Mouse (Mus musculus) stomach, embryonic 14.5 days (tissue): Measurements from ENCODE around the gene Gm49776. TPM values are rescaled to one million over a fixed set of nuclear protein-coding genes. Genes with fewer than 3 reads are reported as not detected.
"Not testable (repeated sequence)": the region's sequence is repeated elsewhere in the genome, so short reads cannot be mapped to it uniquely, and the experiment has no call there.

Experiments
- ATAC-seq: fragments of 200-750 bp; cut with Nextera tagmentation; 2 replicates; pipeline ENCODE4 v1.8.0; 2017; ENCODE audit warnings: low read depth, moderate TSS enrichment; ENCODE audit not compliant: insufficient number of reproducible peaks, insufficient read depth, low FRiP score
- H3K27ac ChIP-seq: fragments of 300-500 bp; sonication (generic); 2 replicates; pipeline ENCODE4 v1.5.1; 2014; ENCODE audit warnings: mild to moderate bottlenecking, low read length, moderate library complexity, mixed read lengths
- H3K27me3 ChIP-seq: fragments of 300-500 bp; sonication (generic); 2 replicates; pipeline ENCODE4 v1.6.1; 2014; ENCODE audit warnings: low read length, control low read depth, mixed read lengths; ENCODE audit not compliant: control insufficient read depth, insufficient read depth
- H3K36me3 ChIP-seq: fragments of 300-500 bp; sonication (generic); 2 replicates; pipeline ENCODE4 v1.6.1; 2014; ENCODE audit warnings: mild to moderate bottlenecking, control low read depth, low read length, moderate library complexity, mixed read lengths; ENCODE audit not compliant: control insufficient read depth, insufficient read depth
- H3K4me1 ChIP-seq: fragments of 300-500 bp; sonication (generic); 2 replicates; pipeline ENCODE4 v1.6.1; 2014; ENCODE audit warnings: low read length, control low read depth, mixed read lengths; ENCODE audit not compliant: control insufficient read depth, insufficient read depth
- H3K4me2 ChIP-seq: fragments of 300-500 bp; sonication (generic); replicated peaks from 2 replicates; pipeline ENCODE4 v1.6.1; 2014; ENCODE audit warnings: low read depth, low read length, control low read depth
- H3K4me3 ChIP-seq: fragments of 300-500 bp; sonication (generic); 2 replicates; pipeline ENCODE4 v1.5.1; 2014; ENCODE audit warnings: low read depth, low read length, control low read depth
- H3K9ac ChIP-seq: fragments of 300-500 bp; sonication (generic); replicated peaks from 2 replicates; pipeline ENCODE4 v1.6.1; 2014; ENCODE audit warnings: low read depth, mild to moderate bottlenecking, control low read depth, low read length, moderate library complexity, mixed read lengths
- H3K9me3 ChIP-seq: fragments of 300-500 bp; sonication (generic); 2 replicates; pipeline ENCODE4 v1.6.1; 2016; ENCODE audit warnings: low read depth, low read length, control low read depth; ENCODE audit not compliant: control insufficient read depth
- WGBS: fragments of 180-500 bp; shearing (Covaris S2); extraction: QIAGEN DNeasy Blood & Tissue Kit; methylation state at CpG from one replicate; pipeline ENCODE4 v1.1.7; 2014; 5-methylcytosine and 5-hydroxymethylcytosine counted together
- polyA plus RNA-seq: library from polyadenylated mRNA; unstranded; fragments of >200 nt; fragmentation: Nextera tagmentation; extraction: Ambion mirVana; gene quantifications from 2 replicates; pipeline ENCODE4 v1.2.1, GENCODE M21; 2014

Gm49776 gene
- polyA plus RNA-seq, 1 experiment from 2014 or later: not detected

DNA sequence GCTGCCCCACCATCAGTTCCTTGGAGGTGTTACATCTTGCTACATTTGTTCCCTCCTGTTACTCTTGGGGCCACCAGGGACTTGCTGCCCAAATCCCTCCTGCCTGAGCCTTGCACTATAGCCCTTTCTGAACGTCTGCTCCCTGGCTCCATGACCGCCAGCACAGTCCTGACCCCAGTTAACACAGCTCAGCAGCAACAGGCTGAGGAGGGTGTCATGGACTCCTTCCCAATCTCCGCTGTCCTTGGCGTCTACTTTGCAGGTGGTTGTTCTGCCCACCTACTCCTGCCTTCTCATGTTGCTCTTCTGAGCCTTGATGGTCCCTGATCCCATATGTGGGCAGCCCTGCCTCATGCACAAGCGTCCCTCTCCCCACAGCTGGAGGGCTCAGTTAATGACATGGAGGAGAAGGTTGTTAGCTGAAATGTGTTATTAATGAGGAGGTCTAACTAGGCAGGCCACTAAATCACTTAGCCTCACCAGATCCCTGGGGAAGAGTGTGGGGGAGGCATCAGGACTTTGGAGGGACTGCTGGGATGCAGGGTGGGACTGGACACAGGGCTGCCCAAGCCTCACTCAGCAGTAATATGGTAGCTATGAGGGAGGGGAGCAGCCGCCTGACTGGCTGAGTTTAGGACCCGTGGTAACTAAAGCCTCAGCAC is 54.6 kb downstream of the Gm49776 start:
- 55% methylated on average over 7 of the region's 7 CpGs for WGBS
- Histone ChIP-seq H3K9ac (no peak overlapping the region), H3K27me3 (no peaks in the 10 kb centered on the region)

DNA sequence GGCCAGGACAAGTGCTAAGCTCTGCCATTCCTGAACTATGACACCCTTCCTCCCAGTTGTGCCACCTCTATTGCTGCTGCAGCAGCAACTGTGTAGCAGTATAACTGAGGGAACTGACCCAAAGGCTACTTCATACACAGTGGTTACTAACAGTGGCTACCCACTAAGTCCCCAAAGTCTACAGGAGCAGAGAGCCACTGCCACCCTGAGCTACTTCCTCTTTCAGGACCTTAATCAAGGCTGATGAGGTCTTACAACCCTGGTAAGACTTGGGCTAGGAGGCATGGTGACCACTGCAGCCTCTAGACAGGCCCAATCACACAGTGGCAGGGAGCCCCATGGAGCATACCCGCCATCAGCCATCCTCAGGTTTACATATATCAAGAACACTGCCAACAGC is 56.1 kb downstream of the Gm49776 start:
- Histone ChIP-seq H3K4me1 (0 out of 2 replicates have a peak, but pooled peaks cover 3% of the 10 kb centered on the region), H3K36me3 (no peaks in the 10 kb centered on the region), H3K9me3 (no peaks in the 10 kb centered on the region), H3K27me3 (no peaks in the 10 kb centered on the region), H3K27ac (no peak overlapping the region), H3K4me3 (no peak overlapping the region), H3K9ac (no peak overlapping the region), H3K4me2 (no peak overlapping the region)
- no peak for ATAC-seq
- 79% methylated on average over 1 of the region's 1 CpGs for WGBS

More for the DNA sequence above, 54.6 kb downstream of the Gm49776 start:
- H3K4me1 ChIP-seq: 0 out of 2 replicates have a peak, but pooled peaks cover 3% of the 10 kb centered on the region
- H3K4me2 ChIP-seq: no peak overlapping the region
- no peak for ATAC-seq
- H3K9me3 ChIP-seq: no peaks in the 10 kb centered on the region
- H3K27ac ChIP-seq: no peak overlapping the region
- no peaks in the 10 kb centered on the region for H3K36me3 ChIP-seq
- H3K4me3 ChIP-seq: no peak overlapping the region

DNA sequence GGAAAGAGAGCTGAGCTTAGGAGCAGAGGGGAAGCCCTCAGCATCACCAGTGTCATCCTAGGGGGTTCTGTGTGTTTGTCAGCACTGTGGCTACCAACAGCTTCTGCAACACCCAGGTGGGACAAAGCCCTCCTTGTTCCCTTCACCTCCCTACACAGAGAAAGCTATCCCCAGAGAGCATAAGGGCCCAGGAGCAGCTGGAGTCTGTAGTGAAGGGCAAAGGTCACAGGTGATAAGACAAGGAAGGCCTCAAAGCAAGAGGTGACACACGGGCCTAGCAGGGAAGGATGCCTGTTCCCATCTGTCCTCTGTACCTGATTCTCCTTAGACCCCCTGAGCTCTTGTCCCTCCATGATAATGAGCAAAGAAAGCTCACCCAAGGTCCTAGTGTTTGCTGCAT is 56.5 kb downstream of the Gm49776 start:
- Histone ChIP-seq H3K36me3 (no peaks in the 10 kb centered on the region), H3K9me3 (no peaks in the 10 kb centered on the region), H3K27ac (no peak overlapping the region), H3K4me3 (no peak overlapping the region), H3K4me2 (no peak overlapping the region), H3K4me1 (0 out of 2 replicates have a peak, but pooled peaks cover 3% of the 10 kb centered on the region), H3K9ac (no peak overlapping the region), H3K27me3 (no peaks in the 10 kb centered on the region)
- WGBS: 28% methylated on average over 1 of the region's 1 CpGs
- ATAC-seq: no peak

DNA sequence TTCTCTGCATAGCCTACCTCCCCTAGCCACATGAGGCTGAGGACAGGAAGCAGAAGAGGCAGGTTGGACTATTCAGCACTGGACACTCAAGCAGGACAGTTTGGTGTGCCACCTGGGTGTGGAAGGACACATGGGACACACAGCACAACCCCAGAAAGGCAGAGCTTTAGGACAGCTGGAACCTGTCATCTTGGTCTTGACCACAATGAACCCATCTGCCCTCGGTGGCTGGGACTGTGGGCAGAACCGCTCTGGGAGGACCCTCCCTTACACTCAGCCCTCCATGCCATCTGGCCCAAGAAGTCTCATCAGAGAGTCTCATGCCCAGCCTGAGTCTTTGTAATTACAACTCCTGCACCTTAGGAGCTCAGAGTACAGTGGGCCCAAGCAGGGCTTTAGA is 58.1 kb downstream of the Gm49776 start:
- WGBS: 77% methylated on average over 2 of the region's 2 CpGs
- H3K9me3 ChIP-seq: no peaks in the 10 kb centered on the region
- no peak overlapping the region for H3K4me2 ChIP-seq
- H3K27ac ChIP-seq: no peak overlapping the region
- no peak for ATAC-seq
- H3K4me3 ChIP-seq: no peak overlapping the region
- no peak overlapping the region for H3K9ac ChIP-seq
- no peaks in the 10 kb centered on the region for H3K27me3 ChIP-seq
- no peaks in the 10 kb centered on the region for H3K36me3 ChIP-seq
- 0 out of 2 replicates have a peak, but pooled peaks cover 3% of the 10 kb centered on the region for H3K4me1 ChIP-seq

DNA sequence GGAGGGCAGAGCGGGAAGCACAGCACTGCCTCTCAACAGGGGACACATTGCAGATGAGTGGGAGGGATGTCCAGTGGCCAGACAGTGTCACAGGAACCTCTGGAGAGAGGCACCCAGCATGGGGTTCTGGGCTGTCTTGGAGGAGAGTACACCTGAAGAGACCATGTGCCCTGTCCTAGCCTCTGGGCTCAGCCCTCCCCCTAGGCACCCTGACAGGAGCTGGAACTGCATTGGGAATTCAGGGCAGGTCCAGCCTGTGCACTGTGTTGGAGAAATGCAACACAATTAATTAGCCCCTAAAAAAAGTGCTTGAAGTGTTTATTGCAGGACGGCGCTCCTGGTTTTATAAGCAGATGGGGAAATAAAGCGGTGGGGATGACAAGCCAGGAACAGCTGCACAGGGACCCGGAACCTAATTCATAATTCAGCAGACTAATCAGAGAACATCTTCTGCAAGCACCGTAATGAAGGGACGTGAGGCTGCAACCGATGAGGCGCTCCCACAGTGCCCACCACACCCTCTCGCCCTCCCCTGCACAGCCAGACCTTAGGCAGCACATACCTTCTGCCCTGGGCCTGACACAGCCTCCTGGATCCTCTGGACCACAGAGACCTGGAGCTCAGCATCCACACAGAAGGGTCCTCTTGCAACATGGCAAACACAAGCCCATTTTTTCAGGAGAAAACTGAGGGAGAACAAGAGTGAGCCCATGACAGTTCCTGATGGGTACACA is 59.6 kb downstream of the Gm49776 start:
- WGBS: 60% methylated on average over 10 of the region's 10 CpGs
- no peak overlapping the region for H3K4me2 ChIP-seq
- ATAC-seq: no peak

DNA sequence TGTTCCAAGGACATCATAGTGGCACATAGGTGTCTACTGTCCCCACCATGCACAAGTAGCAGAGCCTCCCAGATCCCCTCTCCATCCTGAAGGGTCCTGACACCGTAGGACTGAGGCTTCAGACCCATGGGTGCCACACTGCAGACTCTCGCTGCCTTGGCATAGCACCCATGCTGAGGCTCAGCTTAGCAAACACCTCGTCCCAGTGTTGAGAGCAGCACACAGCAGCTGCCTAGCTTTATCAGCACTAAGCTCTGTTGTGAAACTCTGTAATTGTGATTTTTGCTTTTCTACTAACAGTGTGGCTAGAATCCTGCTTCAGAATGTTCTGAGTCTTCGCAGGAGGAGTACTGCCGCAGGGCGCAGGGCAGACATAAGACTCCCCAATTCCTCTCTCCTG is 60.2 kb downstream of the Gm49776 start:
- no peak overlapping the region for H3K9ac ChIP-seq
- peaks cover 11% of the 10 kb centered on the region for H3K4me1 ChIP-seq
- WGBS: 81% methylated on average over 6 of the region's 6 CpGs
- ATAC-seq: no peak
- no peak overlapping the region for H3K4me3 ChIP-seq
- H3K27me3 ChIP-seq: no peaks in the 10 kb centered on the region
- H3K36me3 ChIP-seq: no peaks in the 10 kb centered on the region
- no peak overlapping the region for H3K4me2 ChIP-seq
- no peaks in the 10 kb centered on the region for H3K9me3 ChIP-seq
- no peak overlapping the region for H3K27ac ChIP-seq

More for the DNA sequence above, 59.6 kb downstream of the Gm49776 start:
- H3K9me3 ChIP-seq: no peaks in the 10 kb centered on the region
- no peaks in the 10 kb centered on the region for H3K27me3 ChIP-seq
- H3K36me3 ChIP-seq: no peaks in the 10 kb centered on the region
- no peak overlapping the region for H3K27ac ChIP-seq
- H3K4me3 ChIP-seq: no peak overlapping the region
- H3K9ac ChIP-seq: no peak overlapping the region
- H3K4me1 ChIP-seq: peaks cover 9% of the 10 kb centered on the region

DNA sequence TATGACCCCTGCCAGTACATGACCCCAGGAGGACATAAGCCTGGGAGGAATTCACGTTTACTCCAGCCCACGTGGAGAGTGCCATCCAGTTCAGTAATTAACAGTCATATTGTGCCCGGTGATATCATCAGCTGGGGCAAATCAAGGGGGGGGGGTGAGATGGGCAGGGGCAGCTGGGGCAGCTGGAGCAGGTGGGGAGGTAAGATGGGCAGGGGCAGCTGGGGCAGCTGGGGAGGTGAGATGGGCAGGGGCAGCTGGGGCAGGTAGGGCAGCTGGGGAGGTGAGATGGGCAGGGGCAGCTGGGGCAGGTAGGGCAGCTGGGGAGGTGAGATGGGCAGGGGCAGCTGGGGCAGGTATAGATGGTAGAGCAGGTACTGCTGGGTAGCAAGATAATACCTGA is 62.6 kb downstream of the Gm49776 start:
- Histone ChIP-seq H3K4me1 (peaks cover 14% of the 10 kb centered on the region), H3K27ac (peak overlapping the region; percentile 7; the same call in 1 of the 2 replicates)
- H3K9me3 ChIP-seq, ATAC-seq, H3K4me2 ChIP-seq, H3K36me3 ChIP-seq, H3K4me3 ChIP-seq, H3K27me3 ChIP-seq, H3K9ac ChIP-seq: not testable (repeated sequence)
- WGBS: 66% methylated on average over 3 of the region's 3 CpGs
